Mouse (Mus musculus) myocyte (in vitro differentiated cells): ENCODE data around the gene Aox2. TPM values are rescaled to one million over a fixed set of nuclear protein-coding genes. Genes with fewer than 3 reads are reported as not detected.
A peak's percentile ranks its signal among the peaks of the same experiment; 100 is the strongest.

Experiments
- H3K27me3 ChIP-seq: one replicate; pipeline ENCODE4 v1.6.1; 2011; ENCODE audit not compliant: control insufficient read depth, insufficient read depth, insufficient read length
- H3K36me3 ChIP-seq: one replicate; pipeline ENCODE4 v1.6.1; 2011; ENCODE audit not compliant: control insufficient read depth, insufficient read depth
- H3K4me2 ChIP-seq: one replicate; pipeline ENCODE4 v1.6.1; 2011; ENCODE audit warnings: low read depth, control low read depth
- H3K4me3 ChIP-seq: one replicate; pipeline ENCODE4 v1.5.1; 2011; ENCODE audit warnings: mild to moderate bottlenecking, control low read depth, moderate library complexity
- H3K79me2 ChIP-seq: one replicate; pipeline ENCODE4 v1.6.1; 2011; ENCODE audit not compliant: control insufficient read depth, insufficient read depth
- H3ac ChIP-seq: one replicate; pipeline ENCODE4 v1.6.1; 2011; ENCODE audit not compliant: control insufficient read depth, insufficient read length
- CEBPB ChIP-seq: IDR thresholded peaks from 2 replicates; pipeline ENCODE4 v1.6.1; 2011; ENCODE audit warnings: mild to moderate bottlenecking, moderate library complexity; ENCODE audit not compliant: poor library complexity, insufficient read depth, severe bottlenecking
- E2F4 ChIP-seq: IDR thresholded peaks from one replicate; pipeline ENCODE4 v1.6.1; 2011; ENCODE audit warnings: mild to moderate bottlenecking, control low read depth, moderate library complexity; ENCODE audit not compliant: insufficient read depth
- MAX ChIP-seq: IDR thresholded peaks from one replicate; pipeline ENCODE4 v1.6.1; 2011; ENCODE audit warnings: low read depth, mild to moderate bottlenecking, control low read depth
- MYOD1 ChIP-seq, 3 experiments: IDR thresholded peaks; one replicate each; pipeline ENCODE4 v1.6.1; 2011; ENCODE audit warnings: control low read depth in 2 of 3, low read depth in 2 of 3, mild to moderate bottlenecking in 2 of 3, moderate library complexity in 1 of 3; ENCODE audit not compliant: insufficient read length in 2 of 3, control insufficient read depth in 1 of 3
- MYOG ChIP-seq, 3 experiments: IDR thresholded peaks; one replicate each; pipeline ENCODE4 v1.6.1; 2011; ENCODE audit warnings: control low read depth in 2 of 3, low read depth in 2 of 3, mild to moderate bottlenecking in 2 of 3; ENCODE audit not compliant: insufficient read length in 2 of 3, control insufficient read depth in 1 of 3, insufficient read depth in 1 of 3
- POLR2A ChIP-seq: IDR thresholded peaks from one replicate; pipeline ENCODE4 v1.6.1; 2011; ENCODE audit warnings: low read depth, mild to moderate bottlenecking, control low read depth, moderate library complexity; ENCODE audit not compliant: insufficient read length
- POLR2AphosphoS2 ChIP-seq: IDR thresholded peaks from one replicate; pipeline ENCODE4 v1.6.1; 2011; ENCODE audit warnings: low read depth, control low read depth; ENCODE audit not compliant: insufficient read length
- REST ChIP-seq: IDR thresholded peaks from one replicate; pipeline ENCODE4 v1.6.1; 2011; ENCODE audit warnings: mild to moderate bottlenecking, control low read depth, moderate library complexity; ENCODE audit not compliant: insufficient read depth, insufficient read length
- SRF ChIP-seq: IDR thresholded peaks from one replicate; pipeline ENCODE4 v1.6.1; 2011; ENCODE audit warnings: low read depth; ENCODE audit not compliant: control insufficient read depth, insufficient read length
- TCF12 ChIP-seq: IDR thresholded peaks from one replicate; pipeline ENCODE4 v1.6.1; 2011; ENCODE audit warnings: mild to moderate bottlenecking, control low read depth; ENCODE audit not compliant: poor library complexity, insufficient read depth, severe bottlenecking
- TCF3 ChIP-seq: IDR thresholded peaks from one replicate; pipeline ENCODE4 v1.6.1; 2011; ENCODE audit warnings: low read depth, control low read depth; ENCODE audit not compliant: insufficient read length
- USF1 ChIP-seq: IDR thresholded peaks from one replicate; pipeline ENCODE4 v1.6.1; 2011; ENCODE audit warnings: low read depth, mild to moderate bottlenecking, control low read depth, moderate library complexity
- polyA plus RNA-seq: library from polyadenylated mRNA; unstranded; fragments of >200 nt; fragmentation: generic; extraction: Trizol; gene quantifications from one replicate; pipeline ENCODE4 v1.2.1, GENCODE M21; 2012; ENCODE audit warnings: missing spikeins

Aox2 gene
- polyA plus RNA-seq, 1 experiment, result not detected

- Histone ChIP-seq H3K4me3 (no peak overlapping the region), H3ac (no peak overlapping the region), H3K27me3 (no peaks in the 10 kb centered on the region), H3K36me3 (peaks cover 67% of the 10 kb centered on the region), H3K79me2 (no peaks in the 10 kb centered on the region), H3K4me2 (no peak overlapping the region)
- TF ChIP-seq POLR2AphosphoS2 (peak; percentile 76), CEBPB (no peak)
Observed at GRCm38 (mm10) chr1:58410776-58411175, 132.7 kb downstream of the Aox2 start.

GRCm38 (mm10) chr1:58415442-58415841 is 137.3 kb downstream of the Aox2 start:
- no peak overlapping the region for H3ac ChIP-seq
- no peak overlapping the region for H3K4me2 ChIP-seq
- H3K36me3 ChIP-seq, result peaks cover 97% of the 10 kb centered on the region
- no peak overlapping the region for H3K4me3 ChIP-seq
- peaks cover 32% of the 10 kb centered on the region for H3K79me2 ChIP-seq
- H3K27me3 ChIP-seq, result no peaks in the 10 kb centered on the region
- TF ChIP-seq POLR2A, result no peak

GRCm38 (mm10) chr1:58416048-58416447 is 137.9 kb downstream of the Aox2 start:
- H3K4me3 ChIP-seq, result no peak overlapping the region
- H3K4me2 ChIP-seq, result no peak overlapping the region
- peaks cover 38% of the 10 kb centered on the region for H3K79me2 ChIP-seq
- no peaks in the 10 kb centered on the region for H3K27me3 ChIP-seq
- no peak for TF ChIP-seq SRF
- TF ChIP-seq POLR2A, result no peak
- TF ChIP-seq TCF12, result no peak
- TF ChIP-seq E2F4, result no peak
- no peak for TF ChIP-seq POLR2AphosphoS2
- no peak for TF ChIP-seq USF1
- no peak for TF ChIP-seq CEBPB
- TF ChIP-seq REST, result no peak
- no peak for TF ChIP-seq MYOD1 (IDR thresholded peaks at IDR 0.05; ENCODE audit: control insufficient read depth in 1 of 3, insufficient read length in 2 of 3, low read depth in 2 of 3)
- no peak for TF ChIP-seq TCF3
- no peak for TF ChIP-seq MAX
- no peak for TF ChIP-seq MYOG (IDR thresholded peaks at IDR 0.05; ENCODE audit: control insufficient read depth in 1 of 3, insufficient read depth in 1 of 3, insufficient read length in 2 of 3, low read depth in 2 of 3)
- H3ac ChIP-seq, result no peak overlapping the region
- H3K36me3 ChIP-seq, result peaks cover 97% of the 10 kb centered on the region

GRCm38 (mm10) chr1:58420032-58420431 is 141.9 kb downstream of the Aox2 start:
- Histone ChIP-seq H3K4me3 (no peak overlapping the region), H3K36me3 (peaks cover 67% of the 10 kb centered on the region), H3K27me3 (no peaks in the 10 kb centered on the region), H3ac (no peak overlapping the region), H3K79me2 (peaks cover 64% of the 10 kb centered on the region), H3K4me2 (no peak overlapping the region)
- TF ChIP-seq MYOD1 (IDR thresholded peaks at IDR 0.05; ENCODE audit: control insufficient read depth in 1 of 3, insufficient read length in 2 of 3, low read depth in 2 of 3) (no peak), USF1 (no peak), POLR2A (no peak), SRF (no peak), REST (no peak), MYOG (IDR thresholded peaks at IDR 0.05; ENCODE audit: control insufficient read depth in 1 of 3, insufficient read depth in 1 of 3, insufficient read length in 2 of 3, low read depth in 2 of 3) (no peak), E2F4 (no peak), TCF3 (no peak), POLR2AphosphoS2 (no peak), MAX (no peak), CEBPB (no peak), TCF12 (no peak)

- Histone ChIP-seq H3K27me3 (no peaks in the 10 kb centered on the region), H3K4me3 (no peak overlapping the region), H3K4me2 (peak overlapping the region; percentile 22), H3K36me3 (peaks cover 58% of the 10 kb centered on the region), H3K79me2 (peaks cover 64% of the 10 kb centered on the region), H3ac (no peak overlapping the region)
- no peak for TF ChIP-seq USF1
- TF ChIP-seq REST, result no peak
- no peak for TF ChIP-seq POLR2A
- no peak for TF ChIP-seq MAX
- no peak for TF ChIP-seq SRF
- TF ChIP-seq MYOD1 (IDR thresholded peaks at IDR 0.05; ENCODE audit: control insufficient read depth in 1 of 3, insufficient read length in 2 of 3, low read depth in 2 of 3), result no peak
- no peak for TF ChIP-seq CEBPB
- TF ChIP-seq MYOG (IDR thresholded peaks at IDR 0.05; ENCODE audit: control insufficient read depth in 1 of 3, insufficient read depth in 1 of 3, insufficient read length in 2 of 3, low read depth in 2 of 3), result no peak
- no peak for TF ChIP-seq POLR2AphosphoS2
- TF ChIP-seq TCF3, result no peak
- TF ChIP-seq TCF12, result no peak
Observed at GRCm38 (mm10) chr1:58420961-58421360, 142.8 kb downstream of the Aox2 start.
